7 mouse cellular contexts compared by ENCODE assay signal in the genomic region with DNA sequence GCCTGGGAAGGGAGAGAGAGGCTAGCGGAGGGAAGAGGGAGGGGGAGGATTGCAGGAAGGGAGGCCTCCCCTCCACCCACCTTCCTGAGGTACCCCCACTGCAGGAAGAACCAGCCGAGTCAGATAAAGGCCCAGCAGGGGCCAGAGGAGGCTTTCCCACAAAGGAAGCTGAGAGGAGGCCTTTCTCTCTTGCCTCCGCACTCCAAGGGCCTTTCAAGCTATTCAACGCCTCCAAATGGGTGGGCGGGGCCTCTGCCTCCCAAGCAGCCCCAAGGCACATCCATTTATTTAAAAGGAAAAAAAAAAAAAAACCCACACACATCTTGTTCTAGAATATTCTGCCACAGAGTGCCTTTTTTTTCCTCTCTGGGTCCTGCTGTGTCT.
DNase-seq lines count a peak whose midpoint lies in the region; ATAC-seq and TF ChIP-seq lines count a peak whose summit lies in the region.

No protein-coding gene starts in this region.

- peak overlapping the region; percentile 2; the same call in 1 of the 2 replicates for H3K9ac ChIP-seq in hindbrain, embryonic 12.5 days
- no peak overlapping the region for H3K9ac ChIP-seq in lung, postnatal 0 days (replicated peaks; ENCODE audit: low read depth)

- no peak for TF ChIP-seq EP300 in lung, postnatal 0 days (IDR thresholded peaks at IDR 0.05)

- no peak overlapping the region for H3K4me3 ChIP-seq in spleen, adult 2 months (ENCODE audit: extremely low read depth, insufficient read depth, insufficient read length)
- H3K4me3 ChIP-seq in hindbrain, embryonic 12.5 days, result no peak overlapping the region
- no peak overlapping the region for H3K4me3 ChIP-seq in lung, postnatal 0 days (ENCODE audit: low read depth, low read length)

- no peaks in the 10 kb centered on the region for H3K27me3 ChIP-seq in spleen, adult 2 months (ENCODE audit: control insufficient read depth, insufficient read depth, low read length)
- H3K27me3 ChIP-seq in hindbrain, embryonic 12.5 days, result peaks cover 4% of the 10 kb centered on the region; the same call in 1 of the 2 replicates
- H3K27me3 ChIP-seq in lung, postnatal 0 days (replicated peaks; ENCODE audit: insufficient read depth, low read length), result no peaks in the 10 kb centered on the region; the same call in 1 of the 2 replicates

- peak overlapping the region; percentile 39 for H3K4me2 ChIP-seq in hindbrain, embryonic 12.5 days (replicated peaks)
- peak overlapping the region; percentile 42; the same call in 1 of the 2 replicates for H3K4me2 ChIP-seq in lung, postnatal 0 days (replicated peaks; ENCODE audit: low read depth, low read length)

- H3K4me1 ChIP-seq in spleen, adult 2 months (ENCODE audit: control insufficient read depth, insufficient read depth, insufficient read length), result peaks cover 28% of the 10 kb centered on the region; the same call in 1 of the 2 replicates
- H3K4me1 ChIP-seq in hindbrain, embryonic 12.5 days, result peaks cover 54% of the 10 kb centered on the region
- H3K4me1 ChIP-seq in lung, postnatal 0 days (ENCODE audit: insufficient read depth, low read depth, low read length), result peaks cover 9% of the 10 kb centered on the region; the same call in 1 of the 2 replicates

- DNase-seq in spleen, adult 2 months (ENCODE audit: low read depth in 1 of 2, low spot score in 2 of 2), result no peak
- DNase-seq in spleen, adult 18-20 months, result no peak
- DNase-seq in embryo, embryonic 10.5 days (ENCODE audit: low spot score), result peak; percentile 92
- DNase-seq in lung, postnatal 0 days (ENCODE audit: low spot score), result peak; percentile 37
- peak; percentile 54 for DNase-seq in testis, postnatal 14 days (ENCODE audit: low spot score)

- 0 out of 2 replicates have a peak overlapping the region, but pooled peaks have one; percentile 12 for H3K27ac ChIP-seq in spleen, adult 2 months (ENCODE audit: insufficient read depth, low read length)
- peak overlapping the region; percentile 95 for H3K27ac ChIP-seq in hindbrain, embryonic 12.5 days
- H3K27ac ChIP-seq in lung, postnatal 0 days (ENCODE audit: low read length), result no peak overlapping the region

- 16% methylated on average over 5 of the region's 5 CpGs for WGBS in spleen, adult 2 months
- WGBS in hindbrain, embryonic 12.5 days, result 4% methylated on average over 5 of the region's 5 CpGs
- WGBS in lung, postnatal 0 days, result 16% methylated on average over 5 of the region's 5 CpGs

- no peaks in the 10 kb centered on the region for H3K9me3 ChIP-seq in hindbrain, embryonic 12.5 days (replicated peaks)
- H3K9me3 ChIP-seq in lung, postnatal 0 days (ENCODE audit: low read length), result no peaks in the 10 kb centered on the region

- peak; percentile 38 for ATAC-seq in hindbrain, embryonic 12.5 days (ENCODE audit: low FRiP score)
- ATAC-seq in lung, postnatal 0 days, result peak; percentile 4; the same call in 1 of the 2 replicates
- no peak for ATAC-seq in monocyte, adult 5-6 weeks (replicated peaks; ENCODE audit: insufficient number of reproducible peaks, low FRiP score, low TSS enrichment, poor library complexity, severe bottlenecking)

- H3K36me3 ChIP-seq in spleen, adult 2 months (ENCODE audit: control insufficient read depth, insufficient read depth, low read length), result no peaks in the 10 kb centered on the region
- no peaks in the 10 kb centered on the region for H3K36me3 ChIP-seq in hindbrain, embryonic 12.5 days
- H3K36me3 ChIP-seq in lung, postnatal 0 days (ENCODE audit: insufficient read depth, low read length), result no peaks in the 10 kb centered on the region

- no peak for TF ChIP-seq POLR2A in spleen, adult 2 months (IDR thresholded peaks at IDR 0.05; ENCODE audit: low read depth, low read length)

- TF ChIP-seq CTCF in spleen, adult 2 months (IDR thresholded peaks at IDR 0.05; ENCODE audit: extremely low read depth, insufficient read depth, insufficient read length, insufficient replicate concordance), result no peak
- no peak for TF ChIP-seq CTCF in lung, postnatal 0 days (IDR thresholded peaks at IDR 0.05)

Comparison
In these comparisons a context has a peak if more than half of its experiments do, and no peak if none do; other contexts are left out.
1. DNase-seq: peak in embryo, embryonic 10.5 days (single experiment), lung, postnatal 0 days (single experiment) and testis, postnatal 14 days (single experiment); none in spleen, adult 2 months (0 of 2) and spleen, adult 18-20 months (0 of 2).